Mouse (Mus musculus): ENCODE results near the gene Nectin1.

- TF ChIP-seq CTCF (conservative IDR thresholded peaks at IDR 0.05 in 1 of 2, IDR thresholded peaks at IDR 0.05 in 1 of 2; ENCODE audit: low read depth in 2 of 2, low read length in 2 of 2) (no peak), POLR2A (IDR thresholded peaks at IDR 0.05; ENCODE audit: low read depth, low read length) (no peak), ZKSCAN1 (IDR thresholded peaks at IDR 0.05; ENCODE audit: borderline replicate concordance, low read depth, low read length) (no peak), MAZ (IDR thresholded peaks at IDR 0.05; ENCODE audit: low read depth, low read length) (no peak), HCFC1 (IDR thresholded peaks at IDR 0.05; ENCODE audit: low read depth, low read length) (no peak), MAFK (IDR thresholded peaks at IDR 0.05; ENCODE audit: insufficient replicate concordance, low read length) (no peak), TBP (conservative IDR thresholded peaks at IDR 0.05; ENCODE audit: low read depth, low read length) (no peak), SIN3A (IDR thresholded peaks at IDR 0.05; ENCODE audit: low read length) (no peak), ZNF384 (IDR thresholded peaks at IDR 0.05; ENCODE audit: low read depth, low read length) (no peak), ETS1 (conservative IDR thresholded peaks at IDR 0.05; ENCODE audit: low read depth, low read length) (no peak), E2F4 (IDR thresholded peaks at IDR 0.05; ENCODE audit: insufficient replicate concordance, low read depth, low read length) (no peak), ZC3H11A (IDR thresholded peaks at IDR 0.05; ENCODE audit: low read depth, low read length) (no peak)
These were observed 13.4 kb downstream of the Nectin1 start for GRCm38 (mm10) chr9:43757225-43757624.
